Mouse (Mus musculus) heart, adult 2 months (tissue): ENCODE results near the gene Iscu. TPM values are rescaled to one million over a fixed set of nuclear protein-coding genes. Genes with fewer than 3 reads are reported as not detected.
"Not testable (repeated sequence)": the region's sequence is repeated elsewhere in the genome, so short reads cannot be mapped to it uniquely, and the experiment has no call there.

Experiments
- DNase-seq, 2 experiments: peaks; one replicate each; pipeline ENCODE4 v3.0.0; 2021
- H3K27ac ChIP-seq: fragments of 200-600 bp; 2 replicates; pipeline ENCODE4 v1.8.1; 2022
- H3K27me3 ChIP-seq: fragments of 200-500 bp; 2 replicates; pipeline ENCODE4 v1.6.1; 2012; ENCODE audit warnings: mild to moderate bottlenecking, low read length, inconsistent platforms, mixed read lengths; ENCODE audit not compliant: control insufficient read depth, insufficient read depth
- H3K36me3 ChIP-seq: fragments of 200-500 bp; 2 replicates; pipeline ENCODE4 v1.6.1; 2012; ENCODE audit warnings: low read length, inconsistent platforms; ENCODE audit not compliant: control insufficient read depth, insufficient read depth
- H3K4me1 ChIP-seq: fragments of 200-500 bp; 2 replicates; pipeline ENCODE4 v1.6.1; 2011; ENCODE audit warnings: low read length; ENCODE audit not compliant: control insufficient read depth, insufficient read depth
- H3K4me3 ChIP-seq: fragments of 200-600 bp; 2 replicates; pipeline ENCODE4 v1.8.1; 2022
- H3K79me2 ChIP-seq: fragments of 200-500 bp; replicated peaks from 2 replicates; pipeline ENCODE4 v1.6.1; 2012; ENCODE audit warnings: mild to moderate bottlenecking, inconsistent platforms, low read length, moderate library complexity, mixed read lengths; ENCODE audit not compliant: control insufficient read depth, insufficient read depth
- H3K9ac ChIP-seq: fragments of 200-500 bp; 2 replicates; pipeline ENCODE4 v1.6.1; 2012; ENCODE audit warnings: low read depth, mild to moderate bottlenecking, control low read depth, inconsistent platforms, low read length, mixed read lengths
- CTCF ChIP-seq: fragments of 200-600 bp; IDR thresholded peaks from 2 replicates; pipeline ENCODE4 v1.8.1; 2022; ENCODE audit warnings: antibody characterized with exemption, mild to moderate bottlenecking, moderate library complexity
- EP300 ChIP-seq: fragments of 200-500 bp; IDR thresholded peaks from 2 replicates; pipeline ENCODE4 v1.6.1; 2011; ENCODE audit warnings: low read depth, low read length, control low read depth; ENCODE audit not compliant: insufficient read depth
- POLR2A ChIP-seq: fragments of 200-500 bp; IDR thresholded peaks from 2 replicates; pipeline ENCODE4 v1.6.1; 2011; ENCODE audit warnings: mild to moderate bottlenecking, low read depth, low read length, control low read depth; ENCODE audit not compliant: insufficient read depth
- whole genome bisulfite sequencing: fragments of 180-500 bp; shearing (Covaris S2); methylation state at CpG from one replicate; pipeline ENCODE4 v1.1.7; 2018; 5-methylcytosine and 5-hydroxymethylcytosine counted together
- intact Hi-C: fragments of 180-260 bp; cut with DNase I; formaldehyde crosslinking; loops from one replicate; pipeline ENCODE4 v1.15.1; 2025
- polyA plus RNA-seq: library from polyadenylated mRNA; depleted of rRNA; stranded (reverse); fragments of >200 nt; gene quantifications from 2 replicates; pipeline ENCODE4 v1.2.3, GENCODE M21; 2012
- total RNA-seq, 2 experiments: library from RNA; stranded (reverse); gene quantifications; 2 replicates each; pipeline ENCODE4 v1.2.3; 2021

Gene Iscu
- total and polyA plus RNA-seq, 3 experiments: 168 to 202 (median 176) TPM

DNA sequence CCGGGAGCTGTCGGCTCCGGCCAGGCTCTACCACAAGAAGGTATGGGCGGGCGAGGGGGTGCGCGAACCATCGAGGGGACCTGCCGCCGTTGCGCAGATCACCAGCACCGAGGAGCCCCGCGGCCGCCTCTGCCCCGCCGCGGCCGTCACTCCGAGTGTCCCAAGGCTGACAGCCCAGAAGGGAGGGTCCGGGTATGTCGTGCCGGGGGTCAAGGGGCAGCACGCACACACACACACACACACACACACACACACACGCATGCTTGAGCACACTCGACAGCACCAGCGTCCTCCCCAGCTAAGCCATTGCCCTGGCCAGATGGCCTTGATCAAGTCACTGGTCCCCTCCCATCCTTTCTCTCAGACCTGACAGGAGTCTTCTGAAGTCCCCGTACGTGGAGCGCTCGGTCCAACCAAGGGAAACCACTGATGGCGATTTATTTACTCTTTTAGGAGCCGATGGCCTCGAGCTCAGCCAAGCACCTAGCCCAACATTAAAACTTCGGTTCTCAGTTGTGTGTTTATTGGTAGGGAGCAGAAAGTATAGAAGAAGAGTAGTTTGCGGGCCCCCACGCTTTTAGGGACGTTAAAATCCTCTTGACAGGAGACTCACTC, 464 bp downstream of the Iscu start:
- H3K79me2 ChIP-seq: peaks cover 12% of the 10 kb centered on the region
- no peaks in the 10 kb centered on the region for H3K27me3 ChIP-seq
- peak overlapping the region; percentile 86 for H3K9ac ChIP-seq
- TF ChIP-seq EP300 (no peak), CTCF (no peak), POLR2A (no peak)
- under 1% methylated on average over 21 of the region's 38 CpGs for WGBS
- intact Hi-C loops: loop anchor here (5.0 kb wide), 3 partner anchors 179 to 669 kb away; partner anchors contain the start of genes Mmab, Mvk and Ssh1
- H3K27ac ChIP-seq: peak overlapping the region; percentile 82
- H3K4me3 ChIP-seq: peak overlapping the region; percentile 96
- no peaks in the 10 kb centered on the region for H3K36me3 ChIP-seq
- DNase-seq: no peak
- H3K4me1 ChIP-seq: no peaks in the 10 kb centered on the region

DNA sequence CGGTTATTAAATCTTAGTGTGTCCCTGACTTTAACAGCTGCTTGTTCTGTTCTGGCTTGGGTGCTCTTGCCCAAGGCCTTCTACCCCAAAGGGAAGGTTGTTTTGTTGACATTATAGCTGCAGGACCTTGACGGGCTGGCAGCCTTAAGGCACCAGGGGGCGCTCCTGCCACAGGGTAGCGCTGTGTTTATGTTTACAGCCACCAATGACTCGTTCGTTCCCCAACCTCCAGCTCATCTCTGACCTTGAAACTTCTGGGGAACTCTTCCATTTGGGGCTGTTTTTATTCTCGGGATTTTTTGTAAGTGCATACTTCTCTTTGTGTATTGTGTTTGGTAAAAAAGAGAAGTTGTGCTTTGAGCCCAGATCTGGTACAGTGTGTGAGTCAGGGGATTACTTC, 1.1 kb downstream of the Iscu start:
- Histone ChIP-seq H3K4me1 (no peaks in the 10 kb centered on the region), H3K36me3 (no peaks in the 10 kb centered on the region), H3K27ac (peak overlapping the region; percentile 82), H3K9ac (no peak overlapping the region), H3K79me2 (peaks cover 9% of the 10 kb centered on the region), H3K4me3 (peak overlapping the region; percentile 96), H3K27me3 (no peaks in the 10 kb centered on the region)
- intact Hi-C loops: loop anchor here (1.0 to 5.0 kb wide), 4 partner anchors 42 to 669 kb away; partner anchors contain the start of genes Mmab, Mvk and Ssh1
- under 1% methylated on average over 7 of the region's 7 CpGs for WGBS
- TF ChIP-seq POLR2A (no peak), CTCF (peak; percentile 97), EP300 (peak; percentile 83)
- DNase-seq: peak; percentile 86 to 91

DNA sequence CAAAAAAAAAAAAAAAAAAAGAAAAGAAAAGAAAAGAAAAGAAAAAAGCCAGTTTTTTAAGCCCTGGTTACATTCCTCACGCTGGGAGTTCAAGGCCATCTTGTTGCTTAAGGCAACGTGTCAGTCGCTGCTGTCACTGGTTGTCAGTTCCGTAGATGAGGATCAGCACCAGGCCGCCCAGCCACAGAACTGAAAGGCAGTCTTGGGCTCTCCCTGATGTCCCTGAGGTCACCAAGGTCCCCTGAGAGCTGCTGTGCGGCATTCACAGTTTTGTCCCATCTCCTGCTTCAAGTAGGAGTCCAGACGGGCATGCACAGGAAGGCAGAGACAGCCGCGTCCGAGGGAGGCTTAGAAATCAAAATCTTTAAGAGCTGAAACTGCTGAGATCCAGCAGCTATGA, 3.0 kb downstream of the Iscu start:
- no peaks in the 10 kb centered on the region for H3K4me1 ChIP-seq
- no peaks in the 10 kb centered on the region for H3K27me3 ChIP-seq
- TF ChIP-seq CTCF (no peak), EP300 (no peak), POLR2A (no peak)
- H3K9ac ChIP-seq: no peak overlapping the region
- intact Hi-C loops: no loop called here
- WGBS: 89% methylated on average over 10 of the region's 10 CpGs
- no peak overlapping the region for H3K27ac ChIP-seq
- H3K4me3 ChIP-seq: no peak overlapping the region
- H3K79me2 ChIP-seq: peaks cover 5% of the 10 kb centered on the region
- DNase-seq: no peak
- no peaks in the 10 kb centered on the region for H3K36me3 ChIP-seq

DNA sequence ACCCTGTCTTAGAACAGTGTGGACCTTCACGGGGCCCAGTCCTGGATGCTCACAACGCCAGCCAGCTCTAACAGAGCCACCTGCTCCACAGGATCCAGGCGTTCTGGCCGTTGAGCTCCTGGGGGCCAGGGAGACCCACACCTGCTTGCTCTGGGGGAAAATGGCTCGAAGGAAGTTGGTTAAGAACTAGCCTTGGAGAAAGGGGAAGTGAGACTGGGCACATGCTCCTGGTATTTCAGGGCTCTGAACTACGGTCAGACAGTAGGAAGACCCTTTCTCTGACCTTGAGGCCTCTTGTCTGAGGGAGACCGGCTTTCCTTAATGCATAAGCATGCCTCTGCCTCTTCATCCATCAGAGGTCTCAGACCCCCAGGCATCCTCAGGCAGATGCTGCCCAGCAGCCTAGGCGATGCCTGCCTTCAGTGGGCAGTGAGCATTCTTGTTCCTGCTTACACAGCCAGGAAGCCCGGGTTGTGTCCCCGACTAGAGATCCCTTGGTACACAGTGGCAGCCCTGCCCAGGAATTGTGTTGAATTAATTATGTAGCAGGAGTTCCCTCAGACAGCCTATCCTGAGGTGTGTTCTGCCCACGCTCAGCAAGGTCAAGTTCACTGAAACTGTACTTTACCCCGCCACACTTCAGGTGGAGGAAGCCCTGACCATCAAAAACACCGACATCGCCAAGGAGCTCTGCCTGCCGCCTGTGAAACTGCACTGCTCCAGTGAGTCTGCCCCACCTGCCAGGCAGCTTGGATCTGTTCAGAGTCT, 3.8 kb downstream of the Iscu start:
- WGBS: 90% methylated on average over 15 of the region's 15 CpGs
- no peaks in the 10 kb centered on the region for H3K27me3 ChIP-seq
- H3K79me2 ChIP-seq: peaks cover under 1% of the 10 kb centered on the region
- no peak overlapping the region; the same call in 1 of the 2 replicates for H3K27ac ChIP-seq
- TF ChIP-seq POLR2A (no peak), EP300 (no peak), CTCF (no peak)
- no peaks in the 10 kb centered on the region for H3K36me3 ChIP-seq
- intact Hi-C loops: no loop called here
- H3K4me3 ChIP-seq: no peak overlapping the region
- DNase-seq: peak in 1 of 2 experiments; percentile 35
- H3K9ac ChIP-seq: no peak overlapping the region
- H3K4me1 ChIP-seq: no peaks in the 10 kb centered on the region

DNA sequence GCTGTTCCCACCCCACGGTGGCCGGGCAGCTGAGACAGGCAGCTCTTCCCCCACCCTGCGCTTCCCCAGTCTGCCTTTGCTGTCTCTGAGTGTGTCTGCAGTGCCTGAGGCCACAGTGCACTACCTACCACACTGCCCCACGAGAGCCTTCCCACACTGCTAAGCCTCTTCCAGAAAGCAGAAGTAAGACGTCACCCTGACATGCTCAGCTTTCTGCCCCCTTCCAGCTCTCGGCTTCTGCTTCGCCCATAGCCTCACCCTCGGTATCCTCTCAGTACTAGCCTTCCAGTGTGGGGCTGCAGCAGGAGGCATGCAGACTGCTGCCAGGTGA, 4.3 kb downstream of the Iscu start:
- TF ChIP-seq EP300 (no peak), CTCF (no peak), POLR2A (no peak)
- Histone ChIP-seq H3K27me3 (no peaks in the 10 kb centered on the region), H3K27ac (no peak overlapping the region), H3K9ac (no peak overlapping the region), H3K4me3 (no peak overlapping the region), H3K79me2 (no peaks in the 10 kb centered on the region), H3K36me3 (no peaks in the 10 kb centered on the region), H3K4me1 (no peaks in the 10 kb centered on the region)
- intact Hi-C loops: no loop called here
- 88% methylated on average over 8 of the region's 8 CpGs for WGBS
- peak in 1 of 2 experiments; percentile 60 for DNase-seq

DNA sequence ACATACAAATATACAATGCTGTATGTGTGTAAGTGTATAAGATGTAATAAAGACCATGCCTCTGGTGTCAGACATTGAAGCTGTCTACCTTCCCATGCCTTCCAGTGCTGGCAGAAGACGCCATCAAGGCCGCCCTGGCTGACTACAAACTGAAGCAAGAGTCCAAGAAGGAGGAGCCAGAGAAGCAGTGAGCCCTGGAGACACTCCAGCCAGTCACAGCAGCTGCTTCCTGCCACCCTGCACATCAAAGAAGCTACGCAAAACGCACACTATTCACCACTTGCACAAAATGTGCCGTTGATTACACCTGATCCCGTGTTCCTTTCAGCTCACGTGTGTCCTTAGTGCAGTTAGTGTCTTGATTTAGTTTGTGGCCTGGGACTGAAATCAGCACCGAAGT, 5.2 kb downstream of the Iscu start:
- H3K4me1 ChIP-seq, H3K27me3 ChIP-seq, H3K79me2 ChIP-seq, H3K36me3 ChIP-seq, intact Hi-C loops, H3K9ac ChIP-seq, H3K4me3 ChIP-seq, H3K27ac ChIP-seq: not testable (repeated sequence)
- DNase-seq: peak in 1 of 2 experiments; percentile 31
- WGBS: 70% methylated on average over 8 of the region's 8 CpGs
